Mouse (Mus musculus): ENCODE measurements at regions not wholly inside any gene's neighbourhood (a gene's known extent, or its start where the extent isn't known, plus 50 kb on each side); places are given as distances from the start of the nearest gene placed in this dataset.
"Not testable (repeated sequence)": the region's sequence is repeated elsewhere in the genome, so short reads cannot be mapped to it uniquely, and the experiment has no call there.

DNA sequence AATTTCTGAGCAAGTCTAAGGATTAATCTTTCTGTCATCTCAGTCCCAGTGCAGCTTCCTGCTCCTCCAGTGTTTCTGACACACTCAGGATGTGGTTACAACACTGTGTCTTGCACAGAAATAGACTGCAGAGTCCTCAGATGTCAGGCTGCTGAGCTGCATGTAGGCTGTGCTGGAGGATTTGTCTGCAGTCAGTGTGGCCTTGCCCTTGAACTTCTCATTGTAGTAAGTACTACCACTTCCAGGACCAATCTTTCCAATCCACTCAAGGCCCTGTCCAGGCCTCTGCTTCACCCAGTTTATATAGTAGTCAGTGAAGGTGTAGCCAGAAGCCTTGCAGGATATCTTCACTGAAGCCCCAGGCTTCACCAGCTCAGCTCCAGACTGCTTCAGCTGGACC lies 185.8 kb upstream of the Zfp386 start:
- not testable (repeated sequence) for DNase-seq

DNA sequence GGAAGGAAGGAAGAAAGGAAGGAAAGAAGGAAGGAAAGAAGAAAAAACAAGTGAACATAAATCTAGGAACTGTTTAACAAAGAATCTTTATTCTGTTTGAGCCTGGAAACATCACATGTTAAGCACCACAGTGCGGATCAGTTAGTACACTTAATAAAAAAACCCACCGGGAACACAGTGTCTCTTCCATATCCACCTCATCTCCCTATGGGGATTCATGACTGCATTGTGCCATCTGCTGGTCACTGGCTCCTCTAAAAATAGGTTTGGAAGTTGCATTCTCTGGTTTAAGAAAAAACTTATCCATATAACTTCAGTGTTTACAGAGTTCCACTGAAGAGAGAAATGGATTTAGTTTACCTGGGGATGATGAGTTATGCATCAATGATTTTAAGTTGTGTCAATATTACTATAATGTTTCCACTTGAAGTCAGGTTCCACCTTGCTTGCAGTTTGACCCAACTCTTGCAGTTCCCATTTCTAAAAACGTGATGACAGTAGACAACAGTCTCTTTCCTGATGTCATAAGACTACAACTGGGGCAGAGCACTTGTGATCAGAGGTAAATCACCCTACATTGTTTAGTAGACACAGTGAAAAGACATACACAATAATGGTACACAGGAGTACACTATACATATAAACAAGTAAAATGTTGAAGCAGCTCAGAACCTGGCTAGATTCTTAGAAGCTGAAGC lies 182.3 kb upstream of the Zfp386 start:
- not testable (repeated sequence) for DNase-seq

DNA sequence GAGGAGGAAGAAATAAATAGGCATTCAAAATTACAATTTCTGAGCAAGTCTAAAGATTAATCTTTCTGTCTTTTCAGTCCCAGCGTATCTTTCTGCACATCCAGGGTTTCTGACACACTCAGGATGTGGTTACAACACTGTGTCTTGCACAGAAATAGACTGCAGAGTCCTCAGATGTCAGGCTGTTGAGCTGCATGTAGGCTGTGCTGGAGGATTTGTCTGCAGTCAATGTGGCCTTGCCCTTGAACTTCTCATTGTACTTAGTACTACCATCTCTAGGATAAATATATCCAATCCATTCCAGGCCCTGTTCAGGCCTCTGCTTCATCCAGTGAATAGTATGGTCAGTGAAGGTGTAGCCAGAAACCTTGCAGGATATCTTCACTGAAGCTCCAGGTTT lies 178.9 kb upstream of the Zfp386 start:
- DNase-seq, result not testable (repeated sequence)

DNA sequence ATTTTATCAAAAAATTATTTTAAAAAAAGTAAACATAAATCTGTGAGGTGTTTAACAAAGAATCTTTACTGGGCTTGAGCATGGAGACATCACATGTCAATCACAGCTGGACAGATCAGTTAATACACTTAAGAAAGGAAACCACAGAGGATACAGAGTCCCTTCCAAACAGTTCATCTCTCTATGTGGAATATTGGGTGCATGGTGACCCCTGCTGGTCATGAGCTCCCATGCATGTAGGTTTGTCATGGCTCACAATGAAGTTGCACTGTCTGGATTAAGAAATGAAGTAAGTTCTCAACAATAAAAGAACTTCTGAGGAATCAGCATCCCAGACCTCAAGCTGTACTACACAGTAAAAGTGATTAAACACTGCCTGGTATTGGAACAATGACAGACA lies 175.1 kb upstream of the Zfp386 start:
- DNase-seq, result not testable (repeated sequence)

DNA sequence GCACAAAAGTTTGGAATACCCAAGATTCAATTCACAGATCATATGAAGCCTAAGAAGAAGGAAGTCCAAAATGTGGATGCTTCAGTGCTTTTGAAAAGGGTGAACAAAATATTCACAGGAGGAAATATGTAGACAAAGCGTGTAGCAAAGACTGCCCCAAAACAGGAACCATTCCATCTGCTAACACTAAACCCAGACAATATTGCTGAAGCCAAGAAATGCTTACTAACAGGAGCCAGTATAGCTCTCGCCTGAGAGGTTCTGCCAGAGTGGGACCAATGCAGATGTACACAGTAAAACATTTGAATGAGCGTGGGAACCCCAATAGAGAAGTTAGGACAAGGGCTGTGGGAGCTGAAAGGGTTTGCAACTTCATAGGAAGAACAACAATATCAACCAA lies 173.5 kb upstream of the Zfp386 start:
- DNase-seq, result not testable (repeated sequence)

DNA sequence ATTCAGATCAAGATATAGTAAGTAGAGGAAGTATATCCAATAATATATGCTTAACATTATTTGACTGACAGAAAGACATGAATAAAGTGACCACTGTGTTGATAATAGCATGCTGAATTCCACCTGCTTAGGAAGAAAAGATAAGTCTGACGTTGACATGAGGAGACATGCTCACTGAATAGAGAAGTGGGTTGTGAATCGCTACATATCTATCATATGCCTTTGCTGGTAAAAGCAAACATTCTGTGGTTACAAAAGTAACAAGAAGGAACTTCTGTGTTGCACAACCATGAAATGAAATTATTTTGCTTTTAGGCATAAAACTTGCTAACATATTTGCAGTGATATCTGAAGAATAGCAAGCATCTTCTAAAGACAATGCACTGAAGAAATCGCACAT lies 163.8 kb upstream of the Zfp386 start:
- DNase-seq, result no peak

DNA sequence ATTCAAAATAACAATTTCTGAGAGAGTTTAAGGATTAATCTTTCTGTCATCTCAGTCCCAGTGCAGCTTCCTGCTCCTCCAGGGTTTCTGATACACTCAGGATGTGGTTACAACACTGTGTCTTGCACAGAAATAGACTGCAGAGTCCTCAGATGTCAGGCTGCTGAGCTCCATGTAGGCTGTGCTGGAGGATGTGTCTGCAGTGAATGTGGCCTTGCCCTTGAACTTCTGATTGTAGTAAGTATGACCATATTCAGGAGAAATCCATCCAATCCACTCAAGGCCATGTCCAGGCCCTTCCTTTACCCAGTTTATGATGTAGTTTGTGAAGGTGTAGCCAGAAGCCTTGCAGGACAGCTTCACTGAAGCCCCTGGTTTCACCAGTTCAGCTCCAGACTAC lies 159.5 kb upstream of the Zfp386 start:
- no peak for DNase-seq

DNA sequence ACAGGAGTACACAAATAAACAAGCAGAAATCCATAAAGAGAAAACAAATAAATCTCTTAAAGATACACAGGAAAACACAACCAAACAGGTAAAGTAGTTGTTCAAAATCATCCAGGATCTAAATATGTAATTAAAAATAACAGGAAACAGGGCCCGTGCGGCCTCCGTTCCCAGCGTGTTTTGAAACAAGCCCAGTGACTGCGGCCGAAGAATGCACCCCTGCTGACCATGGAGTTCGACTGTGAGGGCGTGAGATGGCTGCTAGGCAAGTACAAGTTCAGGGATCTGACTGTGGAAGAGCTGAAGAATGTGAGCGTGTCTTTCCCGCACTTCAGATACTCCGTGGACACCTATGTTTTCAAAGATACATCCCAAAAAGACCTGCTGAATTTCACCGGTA lies 154.9 kb upstream of the Zfp386 start:
- DNase-seq, result peak; percentile 33

DNA sequence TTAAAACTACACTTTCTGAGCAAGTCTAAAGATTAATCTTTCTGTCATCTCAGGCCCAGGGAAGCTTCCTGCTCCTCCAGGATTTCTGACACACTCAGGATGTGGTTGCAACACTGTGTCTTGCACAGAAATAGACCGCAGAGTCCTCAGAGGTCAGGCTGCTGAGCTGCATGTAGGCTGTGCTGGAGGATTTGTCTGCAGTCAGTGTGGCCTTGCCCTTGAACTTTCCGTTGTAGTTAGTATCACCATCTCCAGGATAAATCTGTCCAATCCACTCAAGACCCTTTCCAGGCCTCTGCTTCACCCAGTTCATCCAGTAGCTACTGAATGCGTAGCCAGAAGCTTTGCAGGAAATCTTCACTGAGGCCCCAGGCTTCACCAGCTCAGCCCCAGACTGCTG lies 135.3 kb upstream of the Zfp386 start:
- DNase-seq, result not testable (repeated sequence)

DNA sequence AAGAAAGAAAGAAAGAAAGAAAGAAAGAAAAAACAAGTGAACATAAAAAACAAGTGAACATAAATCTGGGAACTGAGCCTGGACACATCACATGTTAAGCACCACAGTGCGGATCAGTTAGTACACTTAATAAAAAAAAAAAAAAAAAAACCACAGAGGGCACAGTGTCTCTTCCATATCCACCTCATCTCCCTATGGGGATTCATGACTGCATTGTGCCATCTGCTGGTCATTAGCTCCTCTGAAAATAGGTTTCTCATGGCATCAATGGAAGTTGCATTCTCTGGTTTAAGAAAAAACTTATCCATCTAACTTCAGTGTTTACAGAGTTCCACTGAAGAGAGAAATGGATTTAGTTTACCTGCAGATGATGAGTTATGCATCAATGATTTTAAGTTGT lies 132.1 kb upstream of the Zfp386 start:
- not testable (repeated sequence) for DNase-seq

DNA sequence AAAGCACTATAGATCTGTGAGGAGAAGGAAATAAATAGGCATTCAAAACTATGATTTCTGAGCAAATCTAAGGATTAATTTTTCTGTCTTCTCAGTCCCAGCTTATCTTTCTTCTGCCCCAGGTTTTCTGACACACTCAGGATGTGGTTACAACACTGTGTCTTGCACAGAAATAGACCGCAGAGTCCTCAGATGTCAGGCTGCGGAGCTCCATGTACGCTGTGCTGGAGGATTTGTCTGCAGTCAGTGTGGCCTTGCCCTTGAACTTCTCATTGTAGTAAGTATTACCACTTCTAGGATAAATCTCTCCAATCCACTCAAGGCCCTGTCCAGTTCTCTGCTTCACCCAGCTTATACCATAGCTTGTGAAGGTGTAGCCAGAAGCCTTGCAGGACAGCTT lies 127.4 kb upstream of the Zfp386 start:
- not testable (repeated sequence) for DNase-seq

DNA sequence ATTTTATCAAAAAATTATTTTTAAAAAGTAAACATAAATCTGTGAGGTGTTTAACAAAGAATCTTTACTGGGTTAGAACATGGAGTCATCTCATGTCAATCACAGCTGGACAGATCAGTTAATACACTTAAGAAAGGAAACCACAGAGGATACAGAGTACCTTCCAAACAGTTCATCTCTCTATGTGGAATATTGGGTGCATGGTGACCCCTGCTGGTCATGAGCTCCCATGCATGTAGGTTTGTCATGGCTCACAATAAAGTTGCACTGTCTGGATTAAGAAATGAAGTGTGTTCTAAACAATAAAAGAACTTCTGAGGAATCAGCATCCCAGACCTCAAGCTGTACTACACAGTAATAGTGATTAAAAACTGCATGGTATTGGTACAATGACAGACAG lies 123.5 kb upstream of the Zfp386 start:
- DNase-seq, result not testable (repeated sequence)

DNA sequence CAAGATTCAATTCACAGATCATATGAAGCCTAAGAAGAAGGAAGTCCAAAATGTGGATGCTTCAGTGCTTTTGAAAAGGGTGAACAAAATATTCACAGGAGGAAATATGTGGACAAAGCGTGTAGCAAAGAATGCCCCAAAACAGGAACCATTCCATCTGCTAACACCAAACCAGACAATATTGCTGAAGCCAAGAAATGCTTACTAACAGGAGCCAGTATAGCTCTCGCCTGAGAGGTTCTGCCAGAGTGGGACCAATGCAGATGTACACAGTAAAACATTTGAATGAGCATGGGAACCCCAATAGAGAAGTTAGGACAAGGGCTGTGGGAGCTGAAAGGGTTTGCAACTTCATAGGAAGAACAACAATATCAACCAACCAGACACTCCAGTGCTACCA lies 122.0 kb upstream of the Zfp386 start:
- not testable (repeated sequence) for DNase-seq

DNA sequence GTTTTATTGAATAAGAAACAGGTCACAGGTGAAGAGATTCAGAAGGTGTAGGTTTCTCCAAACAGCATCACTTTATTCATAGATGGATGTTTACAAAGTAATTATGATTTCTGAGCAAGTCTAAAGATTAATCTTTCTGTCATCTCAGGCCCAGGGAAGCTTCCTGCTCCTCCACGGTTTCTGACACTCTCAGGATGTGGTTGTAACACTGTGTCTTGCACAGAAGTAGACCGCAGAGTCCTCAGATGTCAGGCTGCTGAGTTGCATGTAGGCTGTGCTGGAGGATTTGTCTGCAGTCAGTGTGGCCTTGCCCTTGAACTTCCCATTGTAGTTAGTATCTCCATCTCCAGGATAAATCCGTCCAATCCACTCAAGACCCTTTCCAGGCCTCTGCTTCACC lies 95.2 kb upstream of the Zfp386 start:
- DNase-seq, result not testable (repeated sequence)

DNA sequence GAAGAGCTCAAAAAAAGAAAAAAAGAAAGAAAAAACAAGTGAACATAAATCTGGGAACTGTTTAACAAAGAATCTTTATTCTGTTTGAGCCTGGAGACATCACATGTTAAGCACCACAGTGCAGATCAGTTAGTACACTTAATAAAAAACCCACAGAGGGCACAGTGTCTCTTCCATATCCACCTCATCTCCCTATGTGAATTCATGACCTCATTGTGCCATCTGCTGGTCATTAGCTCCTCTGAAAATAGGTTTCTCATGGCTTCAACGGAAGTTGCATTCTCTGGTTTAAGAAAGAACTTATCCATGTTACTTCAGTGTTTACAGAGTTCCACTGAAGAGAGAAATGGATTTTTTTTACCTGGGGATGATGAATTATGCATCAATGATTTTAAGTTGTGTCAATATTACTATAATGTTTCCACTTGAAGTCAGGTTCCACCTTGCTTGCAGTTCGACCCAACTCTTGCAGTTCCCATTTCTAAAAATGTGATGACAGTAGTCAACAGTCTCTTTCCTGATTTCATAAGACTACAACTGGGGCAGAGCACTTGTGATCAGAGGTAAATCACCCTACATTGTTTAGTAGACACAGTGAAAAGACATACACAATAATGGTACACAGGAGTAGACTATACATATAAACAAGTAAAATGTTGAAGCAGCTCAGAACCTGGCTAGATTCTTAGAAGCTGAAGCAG lies 91.9 kb upstream of the Zfp386 start:
- not testable (repeated sequence) for DNase-seq

DNA sequence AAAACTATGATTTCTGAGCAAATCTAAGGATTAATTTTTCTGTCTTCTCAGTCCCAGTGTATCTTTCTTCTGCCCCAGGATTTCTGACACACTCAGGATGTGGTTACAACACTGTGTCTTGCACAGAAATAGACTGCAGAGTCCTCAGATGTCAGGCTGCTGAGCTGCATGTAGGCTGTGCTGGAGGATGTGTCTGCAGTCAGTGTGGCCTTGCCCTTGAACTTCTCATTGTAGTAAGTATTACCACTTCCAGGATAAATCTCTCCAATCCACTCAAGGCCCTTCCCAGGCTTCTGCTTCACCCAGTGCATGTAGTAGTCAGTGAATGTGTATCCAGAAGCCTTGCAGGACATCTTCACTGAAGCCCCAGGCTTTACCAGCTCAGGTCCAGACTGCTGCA lies 83.8 kb upstream of the Zfp386 start:
- not testable (repeated sequence) for DNase-seq

DNA sequence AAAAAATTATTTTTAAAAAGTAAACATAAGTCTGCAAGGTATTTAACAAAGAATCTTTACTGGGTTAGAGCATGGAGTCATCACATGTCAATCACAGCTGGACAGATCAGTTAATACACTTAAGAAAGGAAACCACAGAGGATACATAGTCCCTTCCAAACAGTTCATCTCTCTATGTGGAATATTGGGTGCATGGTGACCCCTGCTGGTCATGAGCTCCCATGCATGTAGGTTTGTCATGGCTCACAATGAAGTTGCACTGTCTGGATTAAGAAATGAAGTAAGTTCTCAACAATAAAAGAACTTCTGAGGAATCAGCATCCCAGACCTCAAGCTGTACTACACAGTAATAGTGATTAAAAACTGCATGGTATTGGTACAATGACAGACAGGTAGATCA lies 80.0 kb upstream of the Zfp386 start:
- not testable (repeated sequence) for DNase-seq

Measured in kidney, postnatal 10 days (tissue).